Mouse (Mus musculus) CH12.LX (cell line): Measurements from ENCODE around the gene Plekhh3. TPM values are rescaled to one million over a fixed set of nuclear protein-coding genes. Genes with fewer than 3 reads are reported as not detected.

Experiments
- DNase-seq: peaks from one replicate; pipeline ENCODE4 v3.0.0-alpha.2; 2013; ENCODE audit errors: extremely low read depth
- H3K27ac ChIP-seq: 2 replicates; pipeline ENCODE4 v1.5.1; 2012; ENCODE audit warnings: low read depth, mild to moderate bottlenecking, control low read depth, moderate library complexity; ENCODE audit not compliant: insufficient read depth
- H3K27me3 ChIP-seq: replicated peaks from 2 replicates; pipeline ENCODE3; 2012; ENCODE audit warnings: inconsistent platforms
- H3K36me3 ChIP-seq, 2 experiments: replicated peaks in 1 of 2; 2 replicates each; pipeline versions ENCODE3 to v1.6.1; 2012; ENCODE audit warnings: inconsistent platforms in 1 of 2, low read length in 1 of 2, mild to moderate bottlenecking in 1 of 2, mixed read lengths in 1 of 2, moderate library complexity in 1 of 2; ENCODE audit not compliant: control insufficient read depth in 1 of 2, insufficient read depth in 1 of 2
- H3K4me1 ChIP-seq, 2 experiments: 2 replicates each; pipeline ENCODE4 v1.6.1; 2012; ENCODE audit warnings: inconsistent platforms in 1 of 2, moderate library complexity in 1 of 2; ENCODE audit not compliant: insufficient read depth in 2 of 2, control insufficient read depth in 1 of 2
- H3K4me2 ChIP-seq: 2 replicates; pipeline ENCODE4 v1.6.1; 2012; ENCODE audit warnings: low read depth, mild to moderate bottlenecking, control low read depth; ENCODE audit not compliant: poor library complexity, insufficient read depth, severe bottlenecking
- H3K4me3 ChIP-seq, 3 experiments: fragments of 150-350 bp in 1 of 3; sonication (generic) in 1 of 3; replicated peaks in 1 of 3; 2 replicates each; pipeline versions ENCODE3 to v1.5.1; 2011 to 2012; ENCODE audit warnings: low read depth in 2 of 3, low read length in 2 of 3, mild to moderate bottlenecking in 2 of 3, moderate library complexity in 2 of 3, control low read depth in 1 of 3, improper control_type of control experiment in 1 of 3, inconsistent platforms in 1 of 3, mixed read lengths in 1 of 3; ENCODE audit not compliant: poor library complexity in 1 of 3
- H3K79me2 ChIP-seq: replicated peaks from 2 replicates; pipeline ENCODE4 v1.6.1; 2012; ENCODE audit warnings: mild to moderate bottlenecking, moderate library complexity; ENCODE audit not compliant: control insufficient read depth, poor library complexity, insufficient read depth, severe bottlenecking; ENCODE audit errors: extremely low read depth
- H3K9ac ChIP-seq: 2 replicates; pipeline ENCODE4 v1.6.1; 2012; ENCODE audit warnings: low read depth, mild to moderate bottlenecking, control low read depth, moderate library complexity; ENCODE audit not compliant: insufficient read depth
- H3K9me3 ChIP-seq: replicated peaks from 2 replicates; pipeline ENCODE3; 2012; ENCODE audit warnings: low read length, inconsistent platforms, mixed read lengths
- BHLHE40 ChIP-seq: IDR thresholded peaks from 2 replicates; pipeline ENCODE4 v1.6.1; 2011; ENCODE audit warnings: mild to moderate bottlenecking, low read depth, low read length, improper control_type of control experiment
- CHD1 ChIP-seq: IDR thresholded peaks from 2 replicates; pipeline ENCODE4 v1.6.1; 2012; ENCODE audit warnings: low read depth, low read length, improper control_type of control experiment, inconsistent platforms
- E2F4 ChIP-seq: IDR thresholded peaks from 2 replicates; pipeline ENCODE4 v1.6.1; 2011; ENCODE audit warnings: low read depth, low read length, improper control_type of control experiment; ENCODE audit not compliant: insufficient replicate concordance
- ELF1 ChIP-seq: IDR thresholded peaks from 2 replicates; pipeline ENCODE4 v1.6.1; 2014; ENCODE audit warnings: low read depth, mild to moderate bottlenecking, inconsistent platforms, low read length, improper control_type of control experiment
- ETS1 ChIP-seq: conservative IDR thresholded peaks from 2 replicates; pipeline ENCODE4 v1.6.1; 2012; ENCODE audit warnings: low read depth, mild to moderate bottlenecking, inconsistent platforms, low read length, improper control_type of control experiment, moderate library complexity
- HCFC1 ChIP-seq: IDR thresholded peaks from 2 replicates; pipeline ENCODE4 v1.6.1; 2012; ENCODE audit warnings: low read depth, mild to moderate bottlenecking, inconsistent platforms, low read length, improper control_type of control experiment
- IRF4 ChIP-seq: IDR thresholded peaks from 2 replicates; pipeline ENCODE4 v1.6.1; 2014; ENCODE audit warnings: low read depth, mild to moderate bottlenecking, inconsistent platforms, low read length, improper control_type of control experiment
- JUN ChIP-seq: IDR thresholded peaks from 2 replicates; pipeline ENCODE4 v1.6.1; 2011; ENCODE audit warnings: low read depth, mild to moderate bottlenecking, low read length, improper control_type of control experiment, moderate library complexity; ENCODE audit not compliant: insufficient read depth
- JUND ChIP-seq: conservative IDR thresholded peaks from 2 replicates; pipeline ENCODE4 v1.6.1; 2011; ENCODE audit warnings: low read depth, low read length, improper control_type of control experiment
- KAT2A ChIP-seq: IDR thresholded peaks from 2 replicates; pipeline ENCODE4 v1.6.1; 2012; ENCODE audit warnings: low read length, improper control_type of control experiment, inconsistent platforms; ENCODE audit not compliant: insufficient replicate concordance
- MAX ChIP-seq: IDR thresholded peaks from 2 replicates; pipeline ENCODE4 v1.6.1; 2011; ENCODE audit warnings: low read length, improper control_type of control experiment
- MAZ ChIP-seq: IDR thresholded peaks from 2 replicates; pipeline ENCODE4 v1.6.1; 2012; ENCODE audit warnings: low read depth, mild to moderate bottlenecking, inconsistent platforms, low read length, improper control_type of control experiment, moderate library complexity
- MYC ChIP-seq: IDR thresholded peaks from 2 replicates; pipeline ENCODE4 v1.6.1; 2011; ENCODE audit warnings: low read depth, mild to moderate bottlenecking, improper control_type of control experiment, low read length
- POLR2A ChIP-seq: IDR thresholded peaks from 2 replicates; pipeline ENCODE4 v1.6.1; 2011; ENCODE audit warnings: low read depth, mild to moderate bottlenecking, improper control_type of control experiment, low read length
- POLR2AphosphoS2 ChIP-seq: IDR thresholded peaks from 2 replicates; pipeline ENCODE4 v1.6.1; 2011; ENCODE audit warnings: low read depth, low read length, improper control_type of control experiment
- RCOR1 ChIP-seq: conservative IDR thresholded peaks from 2 replicates; pipeline ENCODE4 v1.6.1; 2012; ENCODE audit warnings: low read depth, mild to moderate bottlenecking, inconsistent platforms, low read length, improper control_type of control experiment
- SIN3A ChIP-seq: IDR thresholded peaks from 2 replicates; pipeline ENCODE4 v1.6.1; 2012; ENCODE audit warnings: low read length, improper control_type of control experiment, inconsistent platforms
- SMC3 ChIP-seq: IDR thresholded peaks from 2 replicates; pipeline ENCODE4 v1.6.1; 2011; ENCODE audit warnings: low read depth, low read length, improper control_type of control experiment
- TBP ChIP-seq: conservative IDR thresholded peaks from 2 replicates; pipeline ENCODE4 v1.6.1; 2011; ENCODE audit warnings: low read depth, low read length, improper control_type of control experiment
- USF1 ChIP-seq: IDR thresholded peaks from 2 replicates; pipeline ENCODE4 v1.6.1; 2014; ENCODE audit warnings: low read depth, mild to moderate bottlenecking, inconsistent platforms, low read length, improper control_type of control experiment
- ZMIZ1 ChIP-seq: IDR thresholded peaks from 2 replicates; pipeline ENCODE4 v1.6.1; 2012; ENCODE audit warnings: low read depth, mild to moderate bottlenecking, inconsistent platforms, low read length, improper control_type of control experiment
- ZNF384 ChIP-seq: IDR thresholded peaks from 2 replicates; pipeline ENCODE4 v1.6.1; 2012; ENCODE audit warnings: low read depth, low read length, improper control_type of control experiment, inconsistent platforms
- dilution Hi-C: fragments of 300-500 bp; cut with MboI; formaldehyde crosslinking; loops from 2 replicates; pipeline ENCODE4 v1.14.3; 2020; ENCODE audit warnings: low sequenced_read_pairs; ENCODE audit not compliant: extremely low pct_unique_long_range_greater_than_20kb, extremely low pct_ligation_motif_present
- in situ Hi-C: fragments of 300-500 bp; cut with MboI; formaldehyde crosslinking; loops from 3 replicates; pipeline ENCODE4 v1.14.3; 2019; ENCODE audit warnings: low sequenced_read_pairs, low pct_ligation_motif_present, low pct_unique_long_range_greater_than_20kb, mixed read lengths
- polyA plus RNA-seq: library from polyadenylated mRNA; unstranded; fragments of >175 nt; gene quantifications from 2 replicates; pipeline ENCODE4 v1.2.1, GENCODE M21; 2012; ENCODE audit warnings: low read depth; ENCODE audit not compliant: insufficient read length
- total RNA-seq, 2 experiments: library from RNA; depleted of rRNA; stranded (reverse); fragments of 300-350 nt in 1 of 2; fragments of >200 nt in 1 of 2; gene quantifications; 2 replicates each; pipeline ENCODE4 v1.2.3; 2012 to 2014

Plekhh3 gene
- total and polyA plus RNA-seq, 3 experiments, result 2.9 to 20.3 (median 5.0) TPM

- H3K9ac ChIP-seq, result no peak overlapping the region
- peak overlapping the region in 1 of 3 experiments; percentile 45 for H3K4me3 ChIP-seq
- peaks cover 3 to 25% of the 10 kb centered on the region in 2 experiments for H3K36me3 ChIP-seq
- no peak overlapping the region for H3K27ac ChIP-seq
- no peak for DNase-seq
- H3K4me1 ChIP-seq, result peaks cover 9 to 27% of the 10 kb centered on the region in 2 experiments
- no peaks in the 10 kb centered on the region for H3K79me2 ChIP-seq
- peak overlapping the region; percentile 47 for H3K4me2 ChIP-seq
- no peak for TF ChIP-seq JUN
- no peak for TF ChIP-seq POLR2AphosphoS2
- no peak for TF ChIP-seq CHD1
- no peak for TF ChIP-seq BHLHE40
- no peak for TF ChIP-seq IRF4
- no peak for TF ChIP-seq MAZ
- TF ChIP-seq SMC3, result no peak
- TF ChIP-seq ETS1, result no peak
- no peak for TF ChIP-seq RCOR1
- TF ChIP-seq, all 38 proteins: peak for 0
- no peaks in the 10 kb centered on the region for H3K27me3 ChIP-seq
- in situ Hi-C loops (no loop called here), dilution Hi-C loops (no loop called here)
- H3K9me3 ChIP-seq, result no peaks in the 10 kb centered on the region
Observed at GRCm38 (mm10) chr11:101155151-101155550, 16.0 kb downstream of the Plekhh3 start.

- Histone ChIP-seq H3K27me3 (no peaks in the 10 kb centered on the region), H3K79me2 (no peaks in the 10 kb centered on the region), H3K27ac (no peak overlapping the region), H3K4me3 (no peak overlapping the region), H3K36me3 (peaks cover 2 to 22% of the 10 kb centered on the region in 2 experiments), H3K4me1 (peaks cover 9 to 27% of the 10 kb centered on the region in 2 experiments), H3K4me2 (no peak overlapping the region), H3K9me3 (no peaks in the 10 kb centered on the region), H3K9ac (no peak overlapping the region)
- dilution Hi-C loops, result no loop called here
- TF ChIP-seq SMC3 (no peak), MYC (no peak), RCOR1 (no peak), SIN3A (no peak), POLR2A (no peak), KAT2A (no peak), HCFC1 (no peak), CHD1 (no peak), ZNF384 (no peak), ELF1 (no peak), E2F4 (no peak), USF1 (no peak), JUND (no peak), MAX (no peak), ZMIZ1 (no peak), TBP (no peak)
- in situ Hi-C loops, result no loop called here
- DNase-seq, result no peak
Observed at GRCm38 (mm10) chr11:101154648-101155047, 16.5 kb downstream of the Plekhh3 start.
